Mouse (Mus musculus): ENCODE data around the gene 1700067K01Rik.

DNA sequence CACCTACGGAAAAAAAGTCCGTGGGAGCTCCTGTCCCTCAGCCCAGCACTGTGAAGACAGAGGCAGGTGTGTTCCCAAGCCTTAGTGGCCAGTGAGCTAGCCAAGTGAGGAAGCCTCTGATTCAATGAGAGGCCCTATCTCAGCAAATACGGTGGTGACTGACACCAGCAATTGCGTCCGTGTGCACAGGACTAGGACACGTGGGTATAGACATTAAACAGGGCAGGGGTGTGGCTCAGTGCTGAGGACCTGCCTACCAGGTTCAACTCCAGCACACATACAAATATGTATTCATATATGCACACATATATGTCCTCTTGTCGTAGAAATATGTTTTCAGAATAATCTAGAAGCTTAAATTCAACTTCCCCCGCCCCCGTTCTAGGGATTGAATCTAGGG, 18.4 kb downstream of the 1700067K01Rik start:
- TF ChIP-seq CTCF (IDR thresholded peaks at IDR 0.05; ENCODE audit: extremely low read depth, insufficient read length, insufficient replicate concordance, low read depth, low read length), result no peak
- TF ChIP-seq POLR2A (IDR thresholded peaks at IDR 0.05; ENCODE audit: low read depth, low read length), result no peak

All from small intestine, adult 2 months (tissue).